Mouse (Mus musculus) lung, adult 10 weeks (tissue): ENCODE data around the gene Klhl30. TPM values are rescaled to one million over a fixed set of nuclear protein-coding genes. Genes with fewer than 3 reads are reported as not detected.

Experiments used
- polyA plus RNA-seq: library from polyadenylated mRNA; stranded (reverse); fragments of 350-450 nt; fragmentation: Illumina TruSeq; extraction: RNeasy Lipid Tissue Mini Kit (QIAGEN cat#74804); gene quantifications from one replicate; pipeline ENCODE4 v1.2.3, GENCODE M21; 2014; ENCODE audit warnings: low read depth, low replicate concordance; ENCODE audit not compliant: insufficient read depth

The Klhl30 gene
- 0.38 TPM for polyA plus RNA-seq

DNA sequence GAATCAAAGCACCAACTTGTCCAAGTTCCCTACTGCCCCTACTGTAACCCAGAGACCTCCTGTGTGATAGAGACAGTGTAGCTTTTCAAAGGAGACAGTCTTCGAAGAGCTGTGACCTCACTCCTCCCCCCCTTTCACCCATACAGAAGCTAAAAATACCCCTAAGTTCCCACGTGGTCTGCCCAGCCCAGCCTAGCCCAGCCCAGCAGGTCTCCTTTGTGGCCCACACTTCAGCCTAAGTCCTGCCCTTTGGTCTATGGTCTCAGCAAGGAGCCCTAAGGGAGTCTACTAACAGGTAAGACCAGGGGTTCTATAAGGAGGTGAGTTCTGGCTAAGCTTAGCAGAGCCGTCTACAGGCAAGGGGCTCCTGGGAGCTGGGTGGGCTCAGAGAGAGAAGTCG is at the start of gene Klhl30:
Gene Klhl30, plus strand, starts transcription at position 176 of the 400 bp plus-strand sequence.

DNA sequence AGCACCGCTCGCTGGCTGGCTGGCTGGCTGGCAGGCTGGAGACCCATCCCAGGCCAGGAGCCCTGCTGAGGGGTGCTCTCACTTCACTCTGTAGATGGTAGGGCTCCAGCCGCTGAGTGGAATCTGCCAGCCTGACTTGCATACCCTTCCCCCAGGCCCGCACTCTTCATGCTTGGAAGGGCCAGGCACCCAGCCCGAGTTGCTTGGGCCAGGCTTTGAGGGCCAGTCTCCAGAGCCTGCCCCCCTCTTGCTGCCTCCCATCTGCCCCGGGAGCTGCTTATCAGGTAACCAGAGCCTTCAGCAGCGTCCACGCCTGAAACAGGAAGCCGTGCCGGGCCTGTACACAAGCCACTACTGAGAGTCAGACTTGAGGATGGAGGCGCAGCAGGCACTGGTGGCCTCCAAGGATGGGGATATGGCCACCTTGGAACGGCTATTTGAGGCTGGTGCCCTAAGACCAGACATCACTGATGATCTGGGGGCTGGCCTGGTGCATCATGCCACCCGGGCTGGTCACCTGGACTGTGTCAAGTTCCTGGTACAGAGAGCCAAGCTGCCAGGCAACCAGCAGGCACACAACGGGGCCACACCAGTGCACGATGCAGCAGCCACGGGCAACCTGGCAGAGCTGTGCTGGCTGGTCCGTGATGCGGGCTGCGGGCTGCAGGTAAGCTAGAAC is 28.9 kb upstream of the Klhl30 start, which contains the start of gene Espnl:
Gene Espnl, plus strand, starts transcription at position 316 of the 679 bp plus-strand sequence.

DNA sequence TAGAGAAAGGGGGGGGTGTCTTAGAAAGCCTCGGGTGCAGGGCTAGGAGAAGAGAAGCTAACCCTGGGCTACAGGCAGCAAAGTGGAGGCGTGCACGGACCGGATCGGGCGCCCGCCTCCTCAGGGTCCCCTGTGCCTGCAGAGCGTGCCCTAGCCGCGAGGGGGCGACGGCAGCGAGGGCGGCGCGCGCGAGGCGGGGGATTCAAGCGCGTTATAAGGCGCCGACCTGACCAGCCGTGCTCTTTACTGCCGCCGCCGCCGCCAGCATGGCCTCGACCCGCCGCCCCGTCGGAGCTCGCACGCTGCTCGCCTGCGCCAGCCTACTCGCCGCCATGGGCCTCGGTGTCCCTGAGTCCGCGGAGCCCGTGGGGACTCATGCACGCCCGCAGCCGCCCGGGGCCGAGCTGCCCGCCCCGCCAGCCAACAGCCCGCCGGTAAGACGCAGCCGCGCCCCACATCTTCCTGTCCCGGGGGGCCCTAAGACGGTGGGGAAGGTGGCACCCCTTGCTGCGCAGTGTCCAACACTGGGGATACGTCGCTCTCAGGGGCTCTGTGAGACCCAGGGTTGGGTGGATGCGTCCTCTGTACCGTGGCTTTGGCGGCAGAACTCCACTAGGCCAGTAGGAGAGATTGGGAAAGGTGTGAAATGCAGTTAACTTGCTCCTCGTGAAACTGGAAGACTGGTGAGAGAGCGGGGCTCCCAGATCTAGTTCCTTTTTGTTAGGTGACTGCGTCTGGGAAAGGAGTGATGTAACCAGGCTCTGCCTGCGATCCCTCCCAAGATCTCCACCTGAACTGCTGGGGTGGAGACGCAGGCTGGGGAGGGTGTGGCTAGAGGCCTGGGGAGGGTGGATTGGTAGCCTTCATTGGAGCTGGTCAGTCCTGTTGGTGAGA is 15.6 kb downstream of the Klhl30 start, which contains the start of gene Erfe:
Gene Erfe, plus strand, starts transcription at position 216 of the 894 bp plus-strand sequence.

DNA sequence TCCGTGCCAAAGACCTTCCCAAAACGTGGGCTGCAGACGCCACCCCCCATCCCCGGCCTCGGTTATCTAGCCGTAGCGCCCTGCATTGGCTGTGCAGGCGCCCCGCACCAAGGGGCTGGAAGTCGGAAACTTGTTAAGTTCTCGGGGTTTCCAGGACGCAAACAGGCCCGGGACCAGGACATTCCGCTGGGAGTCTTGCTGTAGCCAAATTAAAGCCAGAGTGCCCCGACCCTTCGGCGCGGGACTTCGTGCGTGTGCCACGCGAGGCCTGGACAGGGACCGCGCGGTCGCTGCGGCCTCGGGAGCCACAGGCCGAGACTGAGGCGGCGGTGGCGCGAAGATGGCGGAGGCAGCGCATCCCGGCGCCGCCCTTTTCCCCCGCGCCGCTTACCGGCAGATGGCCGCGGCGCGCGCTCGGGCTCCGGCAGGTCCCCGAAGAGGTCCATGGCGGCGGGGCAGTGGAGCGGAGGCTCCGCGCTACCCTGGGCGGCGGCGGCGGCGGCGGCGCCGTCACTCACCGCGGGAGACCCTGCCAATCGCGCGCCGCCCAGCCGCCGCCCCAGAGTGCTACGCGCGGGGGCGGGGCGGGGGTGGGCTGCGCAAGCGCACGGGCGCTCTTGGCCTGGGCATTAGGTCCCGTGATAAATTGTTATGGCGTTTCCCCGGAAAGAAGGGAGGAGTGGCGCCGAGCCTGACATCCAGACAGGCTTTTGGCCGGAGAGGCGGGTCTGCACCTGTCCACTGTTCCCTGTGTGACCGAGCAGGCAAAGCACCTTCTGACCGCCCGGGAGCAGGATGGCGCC is 47.6 kb downstream of the Klhl30 start, which contains the start of gene Ilkap:
Gene Ilkap, minus strand, starts transcription at position 556 of the 803 bp plus-strand sequence.

Other genes with a start within 250 kb of the Klhl30 start
- gene Rbm44, start 205.9 kb upstream of the Klhl30 start, polyA plus RNA-seq, result not detected
- gene Ramp1, start 171.2 kb upstream of the Klhl30 start, polyA plus RNA-seq, result 32.9 TPM
- gene Ube2f, start 100.7 kb upstream of the Klhl30 start, polyA plus RNA-seq, result 38.3 TPM
- gene Scly, start 52.7 kb upstream of the Klhl30 start, polyA plus RNA-seq, result 14.3 TPM
- gene Espnl, start 28.9 kb upstream of the Klhl30 start, polyA plus RNA-seq, result 0.08 TPM
- 0.11 TPM for gene Erfe, start 15.4 kb downstream of the Klhl30 start, polyA plus RNA-seq
- gene Ilkap, start 47.8 kb downstream of the Klhl30 start, polyA plus RNA-seq, result 67.9 TPM
- 36.2 TPM for gene Hes6, start 63.0 kb downstream of the Klhl30 start, polyA plus RNA-seq
- 2.2 TPM for gene Per2, start 108.3 kb downstream of the Klhl30 start, polyA plus RNA-seq
- 17.5 TPM for gene Traf3ip1, start 143.6 kb downstream of the Klhl30 start, polyA plus RNA-seq
- 6.1 TPM for gene Asb1, start 189.5 kb downstream of the Klhl30 start, polyA plus RNA-seq